Mouse (Mus musculus): Measurements from ENCODE around the gene Barx1. TPM values are rescaled to one million over a fixed set of nuclear protein-coding genes. Genes with fewer than 3 reads are reported as not detected.

Barx1 gene
- 0.14 and 0.80 TPM in 2 replicates for polyA plus RNA-seq (2015; fragmentation: Nextera tagmentation; extraction: Ambion mirVana)

DNA sequence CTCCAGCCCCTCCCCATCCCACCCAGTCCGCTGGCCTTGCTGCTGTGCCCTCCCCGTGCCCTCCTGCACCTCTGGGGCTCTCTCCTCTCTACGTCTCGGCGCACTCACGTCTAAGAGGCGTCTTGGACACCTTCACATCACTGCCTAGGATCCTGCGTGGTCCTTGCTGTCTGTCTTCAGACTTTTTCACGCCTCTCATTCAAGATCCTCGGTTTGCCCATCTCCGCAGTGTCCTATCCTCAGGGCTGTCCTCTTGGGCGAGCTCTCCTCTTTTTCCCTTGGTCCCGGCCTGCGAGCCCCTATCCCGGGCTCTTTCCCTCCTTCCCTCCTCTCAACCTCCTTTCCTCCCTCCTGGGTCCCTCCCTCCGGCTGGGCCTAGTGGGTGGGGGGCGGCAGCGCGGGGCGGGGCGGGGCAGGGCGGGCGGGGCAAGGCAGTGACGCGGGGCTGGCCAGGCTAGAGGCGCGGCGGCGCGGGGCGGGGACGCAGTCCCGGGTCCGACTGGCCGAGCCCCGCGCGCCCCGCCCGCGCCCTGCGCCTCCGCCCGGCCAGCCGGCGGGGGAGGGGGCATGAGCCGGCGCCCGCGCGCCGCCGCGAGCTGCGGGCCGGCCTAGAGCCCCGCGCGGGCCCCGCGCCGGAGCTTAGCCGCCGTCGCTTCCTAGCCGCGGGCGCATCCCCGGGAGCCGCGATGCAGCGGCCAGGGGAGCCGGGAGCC is at the start of gene Barx1:
Gene Barx1 (plus strand): TSS at position 568 of the 713 bp plus-strand sequence.
- H3K27me3 ChIP-seq (replicated peaks) = peaks cover 91% of the 10 kb centered on the region
- no peak within 1 kb of the TSS for H3K9ac ChIP-seq (replicated peaks)
- WGBS = under 1% methylated on average over 63 of the region's 73 CpGs

DNA sequence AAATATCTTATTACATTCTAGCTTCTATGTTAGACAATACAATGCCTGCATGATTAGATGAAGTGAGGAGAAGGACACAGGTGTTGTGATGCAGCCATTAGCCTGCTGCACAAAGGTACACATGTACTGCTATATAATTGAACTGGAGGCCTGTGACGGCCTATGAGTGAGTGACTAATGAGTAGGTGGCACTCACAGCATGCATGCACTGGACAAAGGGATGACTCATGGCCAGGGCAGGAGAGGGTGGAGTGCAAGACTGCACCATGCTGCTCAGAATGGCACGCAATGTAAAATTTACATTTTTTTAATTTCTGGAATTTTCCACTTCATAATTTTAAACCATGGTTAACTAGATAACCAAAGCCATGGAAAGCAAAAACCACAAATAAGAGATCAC is 48.3 kb upstream of the Barx1 start:
- H3K4me3 ChIP-seq (replicated peaks) = no peak overlapping the region
- H3K36me3 ChIP-seq = peaks cover 4% of the 10 kb centered on the region; the same call in 1 of the 2 replicates
- WGBS = 85% methylated on average over 2 of the region's 2 CpGs
- H3K4me1 ChIP-seq = no peaks in the 10 kb centered on the region
- H3K9ac ChIP-seq (replicated peaks) = no peak overlapping the region
- no peak overlapping the region for H3K4me2 ChIP-seq
- ATAC-seq (ENCODE audit: low FRiP score) = no peak
- H3K27ac ChIP-seq (replicated peaks) = no peak overlapping the region
- H3K27me3 ChIP-seq (replicated peaks) = no peaks in the 10 kb centered on the region
- no peaks in the 10 kb centered on the region for H3K9me3 ChIP-seq (replicated peaks)

More for the DNA sequence above, at the start of gene Barx1:
- peak within 1 kb of the TSS; percentile 32 for H3K4me3 ChIP-seq (replicated peaks)
- H3K36me3 ChIP-seq = no peaks in the 10 kb centered on the region
- H3K4me1 ChIP-seq = peaks cover 22% of the 10 kb centered on the region
- peak within 1 kb of the TSS; percentile 61 for H3K4me2 ChIP-seq
- H3K9me3 ChIP-seq (replicated peaks) = no peaks in the 10 kb centered on the region
- ATAC-seq (ENCODE audit: low FRiP score) = no peak
- no peak within 1 kb of the TSS for H3K27ac ChIP-seq (replicated peaks)

DNA sequence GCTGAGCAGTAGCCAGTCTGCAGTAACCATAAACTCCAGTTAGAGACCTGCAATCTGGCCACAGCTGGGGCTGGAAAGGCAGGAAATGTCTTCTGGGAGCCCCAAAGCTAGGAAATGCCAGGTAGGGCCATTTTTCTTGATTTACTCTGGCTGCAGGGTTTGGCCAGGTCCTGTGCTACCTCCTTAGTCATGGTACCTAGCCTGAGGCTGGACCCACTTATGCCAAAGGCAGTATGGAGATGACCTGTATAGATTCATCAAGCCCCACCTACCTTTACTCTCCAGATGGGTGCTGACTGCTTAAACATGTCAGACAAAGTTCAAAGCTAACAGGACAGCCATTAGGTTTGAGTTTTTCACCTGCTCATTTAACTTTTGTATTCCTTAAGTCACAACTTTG is 45.0 kb upstream of the Barx1 start:
- H3K4me3 ChIP-seq (replicated peaks) = no peak overlapping the region
- H3K9me3 ChIP-seq (replicated peaks) = no peaks in the 10 kb centered on the region
- H3K4me2 ChIP-seq = no peak overlapping the region
- H3K27me3 ChIP-seq (replicated peaks) = no peaks in the 10 kb centered on the region
- peaks cover 4% of the 10 kb centered on the region; the same call in 1 of the 2 replicates for H3K36me3 ChIP-seq
- H3K4me1 ChIP-seq = no peaks in the 10 kb centered on the region
- ATAC-seq (ENCODE audit: low FRiP score) = no peak
- H3K9ac ChIP-seq (replicated peaks) = no peak overlapping the region
- H3K27ac ChIP-seq (replicated peaks) = no peak overlapping the region

DNA sequence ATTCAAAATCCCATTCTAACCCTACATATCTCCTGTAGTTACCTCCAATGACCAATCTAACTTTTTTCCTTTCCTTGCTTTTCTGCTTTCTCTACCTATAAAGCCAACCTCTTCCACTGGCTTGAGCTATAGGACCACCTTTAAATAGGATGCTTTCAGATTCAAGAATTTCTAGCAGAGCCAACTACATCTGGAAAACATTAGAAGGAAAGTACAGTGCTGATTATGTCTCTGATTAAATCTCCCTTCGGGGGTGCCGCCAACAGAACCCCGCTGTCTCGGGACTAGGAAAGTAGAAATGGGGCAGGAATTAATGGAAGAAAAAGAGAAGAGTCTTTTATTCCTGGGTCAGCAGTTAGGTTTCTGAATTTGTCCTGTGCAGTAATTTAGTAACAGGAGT is 43.9 kb upstream of the Barx1 start:
- H3K36me3 ChIP-seq = peaks cover 4% of the 10 kb centered on the region; the same call in 1 of the 2 replicates
- no peak overlapping the region for H3K4me2 ChIP-seq
- ATAC-seq (ENCODE audit: low FRiP score) = no peak
- H3K27ac ChIP-seq (replicated peaks) = no peak overlapping the region
- WGBS = 92% methylated on average over 4 of the region's 4 CpGs
- no peak overlapping the region for H3K4me3 ChIP-seq (replicated peaks)
- H3K4me1 ChIP-seq = no peaks in the 10 kb centered on the region
- no peaks in the 10 kb centered on the region for H3K27me3 ChIP-seq (replicated peaks)
- H3K9me3 ChIP-seq (replicated peaks) = no peaks in the 10 kb centered on the region
- no peak overlapping the region for H3K9ac ChIP-seq (replicated peaks)

DNA sequence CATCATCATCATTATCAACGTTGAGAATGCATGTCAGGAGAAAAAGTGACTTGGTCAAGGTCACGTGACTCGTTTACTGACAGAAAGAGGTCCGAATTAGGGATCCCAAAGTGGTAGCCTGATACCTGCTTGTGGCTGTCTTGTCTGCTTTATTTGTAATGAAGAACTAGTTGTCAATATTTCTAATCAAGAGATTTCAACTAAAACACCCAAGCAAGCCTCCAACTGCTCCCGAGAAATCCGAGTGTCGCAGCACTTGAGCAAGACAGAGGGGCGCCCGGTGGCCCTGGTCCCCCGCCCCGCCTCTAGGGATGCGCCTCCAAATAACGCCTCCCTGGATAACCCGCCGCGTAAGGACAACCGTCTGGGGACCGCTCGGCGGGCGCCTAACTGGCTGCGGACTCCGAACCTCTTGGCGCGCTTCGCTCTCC is 37.8 kb upstream of the Barx1 start:
- Histone ChIP-seq H3K4me2 (peak overlapping the region; percentile 87), H3K4me3 (replicated peaks) (peak overlapping the region; percentile 89)

DNA sequence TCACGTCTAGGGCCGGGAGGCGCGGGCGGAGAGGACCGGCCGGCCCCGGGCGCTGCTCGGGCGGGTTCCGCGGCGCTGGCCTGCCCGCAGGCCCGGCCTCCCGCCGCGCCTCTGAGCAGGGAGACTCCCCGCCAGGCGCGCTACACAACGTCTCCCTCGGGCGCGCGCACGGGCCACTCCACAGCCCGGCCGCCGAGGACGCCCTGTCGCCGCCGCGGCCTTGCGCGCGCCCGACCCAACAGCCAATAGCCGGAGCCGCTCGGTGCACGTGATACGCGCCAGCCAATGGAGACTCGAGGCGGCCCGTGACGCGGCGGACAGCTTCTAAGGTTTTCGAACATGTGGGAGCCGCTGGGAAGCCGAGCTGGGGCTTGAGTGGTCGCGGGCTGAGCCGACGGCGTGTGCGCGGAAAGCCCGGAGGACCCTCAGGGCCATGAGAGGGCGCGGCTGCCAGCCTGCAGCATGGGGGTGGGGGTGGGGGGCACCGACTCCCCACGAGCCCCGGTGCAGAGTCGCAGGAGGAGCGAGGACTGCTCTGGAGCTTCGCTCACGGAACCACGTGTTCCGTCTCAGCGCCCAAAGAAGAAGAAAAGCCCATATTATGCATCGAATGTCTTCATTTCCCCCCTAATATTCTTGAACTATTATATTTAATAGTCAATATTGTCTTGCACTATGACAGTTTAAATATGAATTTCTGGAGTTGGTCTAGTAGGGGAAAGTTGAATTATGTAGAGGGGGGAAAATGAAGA is 37.2 kb upstream of the Barx1 start, which contains the start of gene Ptpdc1:
Gene Ptpdc1 (minus strand): TSS at position 232 of the 752 bp plus-strand sequence.
- peak within 1 kb of the TSS; percentile 87 for H3K4me2 ChIP-seq
- H3K4me3 ChIP-seq (replicated peaks) = peak within 1 kb of the TSS; percentile 89
- no peaks in the 10 kb centered on the region for H3K27me3 ChIP-seq (replicated peaks)
- no peaks in the 10 kb centered on the region for H3K36me3 ChIP-seq
- ATAC-seq (ENCODE audit: low FRiP score) = peak; percentile 100
- no peaks in the 10 kb centered on the region for H3K9me3 ChIP-seq (replicated peaks)
- peak within 1 kb of the TSS; percentile 95 for H3K9ac ChIP-seq (replicated peaks)
- 1% methylated on average over 57 of the region's 76 CpGs for WGBS
- H3K27ac ChIP-seq (replicated peaks) = peak within 1 kb of the TSS; percentile 91
- peaks cover 11% of the 10 kb centered on the region for H3K4me1 ChIP-seq

More for the DNA sequence above, 37.8 kb upstream of the Barx1 start:
- WGBS = 2% methylated on average over 26 of the region's 26 CpGs
- peak overlapping the region; percentile 91 for H3K27ac ChIP-seq (replicated peaks)
- no peaks in the 10 kb centered on the region for H3K36me3 ChIP-seq
- peaks cover 11% of the 10 kb centered on the region for H3K4me1 ChIP-seq
- ATAC-seq (ENCODE audit: low FRiP score) = peak; percentile 87
- no peaks in the 10 kb centered on the region for H3K9me3 ChIP-seq (replicated peaks)
- peak overlapping the region; percentile 95 for H3K9ac ChIP-seq (replicated peaks)
- no peaks in the 10 kb centered on the region for H3K27me3 ChIP-seq (replicated peaks)

DNA sequence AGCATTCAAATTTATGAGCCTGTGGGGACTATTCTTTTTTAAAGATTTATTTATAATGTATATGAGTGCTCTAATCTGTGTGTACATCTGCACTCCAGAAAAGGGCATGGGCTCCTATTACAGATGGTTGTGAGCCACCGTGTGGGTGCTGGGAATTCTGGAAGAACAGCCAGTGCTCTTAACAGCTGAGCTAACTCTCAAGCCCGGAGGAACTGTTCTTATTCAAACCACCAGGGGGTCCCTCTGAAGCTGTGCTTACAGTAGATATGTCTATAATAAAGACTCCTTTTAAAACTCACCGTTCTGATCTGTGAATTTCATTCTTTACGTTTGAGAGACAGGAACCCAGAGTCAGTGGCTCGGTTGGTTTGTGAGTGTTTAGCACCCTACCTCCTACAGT is 31.1 kb upstream of the Barx1 start:
- Histone ChIP-seq H3K27ac (replicated peaks) (no peak overlapping the region), H3K9me3 (replicated peaks) (no peaks in the 10 kb centered on the region), H3K4me2 (no peak overlapping the region), H3K4me1 (no peaks in the 10 kb centered on the region), H3K36me3 (no peaks in the 10 kb centered on the region), H3K4me3 (replicated peaks) (no peak overlapping the region), H3K27me3 (replicated peaks) (no peaks in the 10 kb centered on the region), H3K9ac (replicated peaks) (no peak overlapping the region)
- WGBS = 72% methylated on average over 5 of the region's 5 CpGs
- no peak for ATAC-seq (ENCODE audit: low FRiP score)

DNA sequence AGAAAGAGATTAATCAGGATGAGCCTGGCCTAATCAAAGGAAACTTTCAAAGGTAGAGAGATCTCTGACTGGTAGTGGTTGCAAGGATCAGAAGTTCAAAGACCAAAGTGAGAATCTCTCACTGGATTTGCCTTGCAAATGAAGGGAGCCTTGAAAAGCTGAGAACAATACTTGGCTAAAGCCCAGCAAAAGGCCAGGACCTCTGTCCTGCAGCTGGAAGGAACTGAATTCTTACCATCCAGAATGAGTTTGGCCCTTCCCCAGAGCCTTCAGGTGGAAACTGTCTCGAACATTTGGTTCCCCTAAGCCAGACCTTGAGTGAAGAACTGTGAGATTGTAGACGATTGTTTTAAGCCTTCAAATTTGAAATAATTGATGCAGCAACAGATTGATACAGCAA is 25.1 kb upstream of the Barx1 start:
- no peak overlapping the region for H3K9ac ChIP-seq (replicated peaks)
- no peak for ATAC-seq (ENCODE audit: low FRiP score)
- H3K9me3 ChIP-seq (replicated peaks) = no peaks in the 10 kb centered on the region
- no peaks in the 10 kb centered on the region for H3K27me3 ChIP-seq (replicated peaks)
- H3K36me3 ChIP-seq = no peaks in the 10 kb centered on the region
- no peaks in the 10 kb centered on the region for H3K4me1 ChIP-seq
- no peak overlapping the region for H3K4me2 ChIP-seq
- H3K4me3 ChIP-seq (replicated peaks) = no peak overlapping the region
- WGBS = 47% methylated on average over 2 of the region's 2 CpGs
- no peak overlapping the region for H3K27ac ChIP-seq (replicated peaks)

DNA sequence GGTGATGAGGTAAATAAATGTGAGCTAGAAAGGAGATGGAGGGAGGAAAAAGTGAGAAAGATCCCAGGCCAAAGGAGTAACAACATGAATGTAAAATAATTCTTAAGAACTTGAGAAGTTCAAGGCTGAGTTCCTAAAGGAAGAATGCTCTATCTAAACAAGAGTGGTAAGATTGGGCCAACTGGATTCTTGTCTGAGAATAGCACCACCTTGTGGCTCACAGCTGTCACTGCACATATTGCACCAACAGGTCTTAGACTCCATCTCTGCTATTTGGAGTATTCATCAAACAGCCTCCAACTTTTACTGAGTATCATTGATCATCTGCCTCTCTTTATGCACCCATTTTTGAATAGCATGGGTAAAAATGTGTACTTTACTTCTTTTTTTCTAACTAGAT is 23.2 kb upstream of the Barx1 start:
- H3K27ac ChIP-seq (replicated peaks) = no peak overlapping the region
- H3K9ac ChIP-seq (replicated peaks) = no peak overlapping the region
- H3K4me2 ChIP-seq = no peak overlapping the region
- 0 out of 2 replicates have a peak, but pooled peaks have one; percentile 47 for ATAC-seq (ENCODE audit: low FRiP score)
- no peaks in the 10 kb centered on the region for H3K4me1 ChIP-seq
- no peaks in the 10 kb centered on the region for H3K27me3 ChIP-seq (replicated peaks)
- H3K4me3 ChIP-seq (replicated peaks) = no peak overlapping the region
- no peaks in the 10 kb centered on the region for H3K36me3 ChIP-seq
- no peaks in the 10 kb centered on the region for H3K9me3 ChIP-seq (replicated peaks)

DNA sequence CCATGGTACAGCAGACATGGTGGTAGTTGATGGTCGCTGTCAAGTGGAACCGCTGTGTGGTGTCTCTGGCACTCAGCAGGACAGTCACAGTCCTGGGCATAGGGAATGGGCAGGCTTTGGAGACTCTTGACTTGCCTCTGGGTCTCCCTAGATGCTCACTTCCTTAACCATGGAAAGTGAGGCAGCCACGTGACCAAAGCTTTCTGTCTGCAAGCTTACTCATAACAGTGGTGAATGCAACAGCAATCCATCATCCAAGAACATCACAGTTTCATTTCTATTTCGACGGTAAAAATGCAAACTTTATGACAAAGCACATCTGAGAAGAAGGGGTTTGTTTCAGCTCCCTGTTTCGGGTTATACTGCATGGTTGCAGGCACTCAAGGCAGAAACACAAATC is 19.7 kb upstream of the Barx1 start:
- 88% methylated on average over 6 of the region's 6 CpGs for WGBS
- Histone ChIP-seq H3K27ac (replicated peaks) (no peak overlapping the region), H3K36me3 (no peaks in the 10 kb centered on the region), H3K4me3 (replicated peaks) (no peak overlapping the region), H3K4me1 (no peaks in the 10 kb centered on the region), H3K9ac (replicated peaks) (no peak overlapping the region), H3K27me3 (replicated peaks) (no peaks in the 10 kb centered on the region), H3K9me3 (replicated peaks) (no peaks in the 10 kb centered on the region), H3K4me2 (no peak overlapping the region)
- no peak for ATAC-seq (ENCODE audit: low FRiP score)

DNA sequence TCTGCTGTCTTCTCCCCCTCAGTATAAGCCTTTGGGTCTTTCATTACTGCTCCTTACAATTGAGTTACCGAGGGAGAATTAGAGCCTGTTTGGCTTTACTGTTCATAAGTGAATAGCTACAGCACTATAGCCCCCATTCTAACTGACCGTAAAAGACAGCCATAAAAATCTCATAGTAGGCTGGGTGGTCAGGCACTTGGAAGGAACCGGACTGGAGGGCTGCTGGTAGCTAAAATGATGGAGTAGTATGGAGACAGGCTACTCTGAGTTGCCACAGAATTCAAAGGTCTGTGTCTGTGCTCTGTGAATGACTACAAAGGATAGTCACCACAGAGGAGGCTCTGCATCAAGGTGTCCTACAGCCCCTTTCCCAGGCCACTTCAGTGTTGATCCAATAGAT is 18.8 kb upstream of the Barx1 start:
- no peak overlapping the region for H3K27ac ChIP-seq (replicated peaks)
- WGBS = 22% methylated on average over 3 of the region's 3 CpGs
- no peak for ATAC-seq (ENCODE audit: low FRiP score)
- no peak overlapping the region for H3K9ac ChIP-seq (replicated peaks)
- no peaks in the 10 kb centered on the region for H3K36me3 ChIP-seq
- no peaks in the 10 kb centered on the region for H3K9me3 ChIP-seq (replicated peaks)
- no peaks in the 10 kb centered on the region for H3K4me1 ChIP-seq
- no peaks in the 10 kb centered on the region for H3K27me3 ChIP-seq (replicated peaks)
- H3K4me3 ChIP-seq (replicated peaks) = no peak overlapping the region
- H3K4me2 ChIP-seq = no peak overlapping the region

DNA sequence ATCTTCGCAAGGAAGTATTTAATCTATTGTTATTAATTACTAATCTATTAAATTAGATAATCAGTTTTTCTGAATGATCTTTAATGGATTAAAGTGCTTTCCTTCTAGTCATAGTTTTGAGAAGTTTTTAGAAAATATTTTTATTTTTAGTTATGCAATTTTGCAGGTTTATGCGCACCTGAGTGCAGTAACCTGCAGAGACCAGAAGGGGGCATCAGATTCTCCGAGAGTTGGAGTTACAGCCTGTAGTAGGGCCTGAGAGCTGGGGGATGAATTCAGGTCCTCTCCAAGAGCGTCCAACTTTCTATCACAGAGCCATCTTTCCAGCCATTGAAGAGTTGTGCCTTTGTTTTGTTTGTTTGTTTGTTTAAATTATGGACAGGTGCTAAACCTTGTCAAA is 16.1 kb upstream of the Barx1 start:
- H3K27me3 ChIP-seq (replicated peaks) = peaks cover 3% of the 10 kb centered on the region; the same call in 1 of the 2 replicates
- no peaks in the 10 kb centered on the region for H3K9me3 ChIP-seq (replicated peaks)
- 90% methylated on average over 4 of the region's 4 CpGs for WGBS
- H3K27ac ChIP-seq (replicated peaks) = no peak overlapping the region
- no peaks in the 10 kb centered on the region for H3K36me3 ChIP-seq
- H3K9ac ChIP-seq (replicated peaks) = no peak overlapping the region
- no peak overlapping the region for H3K4me3 ChIP-seq (replicated peaks)
- H3K4me2 ChIP-seq = no peak overlapping the region
- H3K4me1 ChIP-seq = no peaks in the 10 kb centered on the region
- ATAC-seq (ENCODE audit: low FRiP score) = no peak

Measured in neural tube, embryonic 15.5 days (tissue).